Mouse (Mus musculus): ENCODE measurements around the gene Cpt1a.

Cpt1a gene

GRCm38 (mm10) chr19:3325771-3326478 is 3.8 kb downstream of the Cpt1a start:
- DNase-seq: no peak

GRCm38 (mm10) chr19:3326479-3327047 is 4.4 kb downstream of the Cpt1a start:
- DNase-seq: no peak

GRCm38 (mm10) chr19:3333247-3333646 is 11.1 kb downstream of the Cpt1a start:
- no peak for DNase-seq

GRCm38 (mm10) chr19:3333694-3334515 is 11.8 kb downstream of the Cpt1a start:
- DNase-seq: no peak

GRCm38 (mm10) chr19:3334550-3334949 is 12.4 kb downstream of the Cpt1a start:
- no peak for DNase-seq

- no peak for DNase-seq
Measured at GRCm38 (mm10) chr19:3335917-3336316, 13.8 kb downstream of the Cpt1a start.

GRCm38 (mm10) chr19:3336485-3337255 is 14.5 kb downstream of the Cpt1a start:
- no peak for DNase-seq

GRCm38 (mm10) chr19:3339187-3339586 is 17.1 kb downstream of the Cpt1a start:
- DNase-seq: no peak

- DNase-seq: no peak
Measured at GRCm38 (mm10) chr19:3341021-3341420, 18.9 kb downstream of the Cpt1a start.

- peak; percentile 24 to 28 for DNase-seq
Measured at GRCm38 (mm10) chr19:3343929-3344328, 21.8 kb downstream of the Cpt1a start.

GRCm38 (mm10) chr19:3344636-3345544 is 22.8 kb downstream of the Cpt1a start:
- DNase-seq: no peak

GRCm38 (mm10) chr19:3347784-3348183 is 25.6 kb downstream of the Cpt1a start:
- no peak for DNase-seq

GRCm38 (mm10) chr19:3353415-3354111 is 31.4 kb downstream of the Cpt1a start:
- peak; percentile 26 to 43 for DNase-seq

GRCm38 (mm10) chr19:3355096-3355495 is 33.0 kb downstream of the Cpt1a start:
- DNase-seq: peak; percentile 34 to 36

GRCm38 (mm10) chr19:3356516-3356915 is 34.4 kb downstream of the Cpt1a start:
- DNase-seq: no peak

- DNase-seq: no peak
Measured at GRCm38 (mm10) chr19:3357620-3358019, 35.5 kb downstream of the Cpt1a start.

- DNase-seq: no peak
Measured at GRCm38 (mm10) chr19:3359841-3360588, 37.9 kb downstream of the Cpt1a start.

GRCm38 (mm10) chr19:3363510-3363909 is 41.4 kb downstream of the Cpt1a start:
- DNase-seq: peak; percentile 46 to 58

- DNase-seq: no peak
Measured at GRCm38 (mm10) chr19:3365089-3365488, 43.0 kb downstream of the Cpt1a start.

GRCm38 (mm10) chr19:3368276-3368675 is 46.1 kb downstream of the Cpt1a start:
- no peak for DNase-seq

Measured in cerebellum, postnatal 10 days (tissue).